In genomic region chr4:138884261-138884660, GRCm38 (mm10) we compare ENCODE assay signal across 8 mouse cellular contexts. TPM values are rescaled to one million over a fixed set of nuclear protein-coding genes. Genes with fewer than 3 reads are reported as not detected.
DNase-seq lines count a peak whose midpoint lies in the region; ATAC-seq and TF ChIP-seq lines count a peak whose summit lies in the region.

No protein-coding gene starts in this region.

- no peak overlapping the region for H3K4me2 ChIP-seq in hindbrain, embryonic 11.5 days (replicated peaks; ENCODE audit: low read depth, low read length)
- no peak overlapping the region for H3K4me2 ChIP-seq in hindbrain, embryonic 12.5 days (replicated peaks)
- H3K4me2 ChIP-seq in limb, embryonic 11.5 days (ENCODE audit: low read depth, severe bottlenecking) = no peak overlapping the region

- no peak overlapping the region for H3K4me3 ChIP-seq in hindbrain, embryonic 11.5 days (ENCODE audit: low read depth, low read length)
- H3K4me3 ChIP-seq in hindbrain, embryonic 12.5 days = no peak overlapping the region
- no peak overlapping the region for H3K4me3 ChIP-seq in limb, embryonic 11.5 days (ENCODE audit: low read depth, low read length)
- H3K4me3 ChIP-seq in testis, adult 2 months (ENCODE audit: control insufficient read depth, low read depth, low read length) = no peak overlapping the region

- TF ChIP-seq CTCF in testis, adult 2 months (IDR thresholded peaks at IDR 0.05; ENCODE audit: control insufficient read depth, insufficient read depth, insufficient replicate concordance, low read depth, low read length) = peak; percentile 83; the same call in 1 of the 2 replicates

- ATAC-seq in hindbrain, embryonic 11.5 days (ENCODE audit: low FRiP score) = no peak
- ATAC-seq in hindbrain, embryonic 12.5 days (ENCODE audit: low FRiP score) = no peak
- no peak for ATAC-seq in limb, embryonic 11.5 days (ENCODE audit: insufficient number of reproducible peaks, low FRiP score, low TSS enrichment, low read depth)

- H3K27me3 ChIP-seq in hindbrain, embryonic 11.5 days (ENCODE audit: control insufficient read depth, insufficient read depth, low read length) = no peaks in the 10 kb centered on the region
- H3K27me3 ChIP-seq in hindbrain, embryonic 12.5 days = peaks cover 11% of the 10 kb centered on the region; the same call in 1 of the 2 replicates
- no peaks in the 10 kb centered on the region for H3K27me3 ChIP-seq in limb, embryonic 11.5 days (ENCODE audit: control insufficient read depth, insufficient read depth, low read length)
- no peaks in the 10 kb centered on the region for H3K27me3 ChIP-seq in testis, adult 2 months (ENCODE audit: control insufficient read depth, insufficient read depth, low read length)

- H3K36me3 ChIP-seq in hindbrain, embryonic 11.5 days (ENCODE audit: control insufficient read depth, insufficient read depth, low read length) = no peaks in the 10 kb centered on the region
- no peaks in the 10 kb centered on the region for H3K36me3 ChIP-seq in hindbrain, embryonic 12.5 days
- no peaks in the 10 kb centered on the region for H3K36me3 ChIP-seq in limb, embryonic 11.5 days (ENCODE audit: control insufficient read depth, insufficient read depth, low read length)
- H3K36me3 ChIP-seq in testis, adult 2 months (ENCODE audit: control insufficient read depth, insufficient read depth, low read length) = no peaks in the 10 kb centered on the region

- TF ChIP-seq POLR2A in testis, adult 2 months (IDR thresholded peaks at IDR 0.05; ENCODE audit: control insufficient read depth, low read depth, low read length) = no peak

- peak; percentile 92 for DNase-seq in hindbrain, embryonic 11.5 days (ENCODE audit: low spot score)
- DNase-seq in cerebellum, adult 11-12 months = peak; percentile 53
- peak; percentile 85 to 92 for DNase-seq in frontal cortex, postnatal 36 days (ENCODE audit: low spot score in 2 of 2)
- peak; percentile 58 to 89 for DNase-seq in kidney, adult 8-10 months
- peak; percentile 91 for DNase-seq in limb, embryonic 11.5 days (ENCODE audit: low spot score)
- peak; percentile 70 for DNase-seq in naive thymus-derived CD4-positive, alpha-beta T cell, adult 2 months (ENCODE audit: low read depth)

- no peaks in the 10 kb centered on the region for H3K9me3 ChIP-seq in hindbrain, embryonic 11.5 days (ENCODE audit: control insufficient read depth, low read length)
- no peaks in the 10 kb centered on the region for H3K9me3 ChIP-seq in hindbrain, embryonic 12.5 days (replicated peaks)
- H3K9me3 ChIP-seq in limb, embryonic 11.5 days (ENCODE audit: control insufficient read depth, low read length) = no peaks in the 10 kb centered on the region

- H3K27ac ChIP-seq in hindbrain, embryonic 11.5 days (ENCODE audit: low read depth, low read length) = no peak overlapping the region
- H3K27ac ChIP-seq in hindbrain, embryonic 12.5 days = no peak overlapping the region
- no peak overlapping the region for H3K27ac ChIP-seq in limb, embryonic 11.5 days (replicated peaks; ENCODE audit: low read depth, low read length)
- H3K27ac ChIP-seq in testis, adult 2 months (ENCODE audit: control insufficient read depth, insufficient read depth, low read depth, low read length) = no peak overlapping the region

- 19% methylated on average over 6 of the region's 6 CpGs for WGBS in hindbrain, embryonic 11.5 days
- WGBS in hindbrain, embryonic 12.5 days = 17% methylated on average over 6 of the region's 6 CpGs
- 16% methylated on average over 6 of the region's 6 CpGs for WGBS in limb, embryonic 11.5 days

- H3K4me1 ChIP-seq in hindbrain, embryonic 11.5 days (replicated peaks; ENCODE audit: control insufficient read depth, insufficient read depth, low read length) = no peaks in the 10 kb centered on the region; the same call in 1 of the 2 replicates
- H3K4me1 ChIP-seq in hindbrain, embryonic 12.5 days = peaks cover 9% of the 10 kb centered on the region
- peaks cover 3% of the 10 kb centered on the region; the same call in 1 of the 2 replicates for H3K4me1 ChIP-seq in limb, embryonic 11.5 days (ENCODE audit: control insufficient read depth, insufficient read depth, low read length)
- H3K4me1 ChIP-seq in testis, adult 2 months (ENCODE audit: control insufficient read depth, insufficient read depth, low read length) = no peaks in the 10 kb centered on the region

- no peak overlapping the region for H3K9ac ChIP-seq in hindbrain, embryonic 11.5 days (ENCODE audit: low read depth, low read length)
- no peak overlapping the region for H3K9ac ChIP-seq in hindbrain, embryonic 12.5 days
- H3K9ac ChIP-seq in limb, embryonic 11.5 days (ENCODE audit: low read length) = no peak overlapping the region

RNA-seq across cellular contexts. Expression of gene Pla2g2e, which starts 6.5 kb away (rescaled TPM):
- not detected in 2 replicates for polyA plus RNA-seq in hindbrain, embryonic 11.5 days (2014; fragmentation: Nextera tagmentation; extraction: Ambion mirVana)
- polyA plus RNA-seq in hindbrain, embryonic 12.5 days (2016; fragmentation: Nextera tagmentation; extraction: Ambion mirVana) = not detected in 2 replicates
- not detected in 2 replicates for polyA plus RNA-seq in limb, embryonic 11.5 days (2014; fragmentation: Nextera tagmentation; extraction: Ambion mirVana)
- polyA plus RNA-seq in testis, adult 2 months (2012; rRNA removed) = 0.19 TPM in 1 of 2 replicates, not detected in the other

RNA-seq across cellular contexts. Expression of gene Gm13030, which starts 10.5 kb away (rescaled TPM):
- polyA plus RNA-seq in hindbrain, embryonic 11.5 days (2014; fragmentation: Nextera tagmentation; extraction: Ambion mirVana) = not detected in 2 replicates
- not detected in 2 replicates for polyA plus RNA-seq in hindbrain, embryonic 12.5 days (2016; fragmentation: Nextera tagmentation; extraction: Ambion mirVana)
- not detected in 2 replicates for polyA plus RNA-seq in limb, embryonic 11.5 days (2014; fragmentation: Nextera tagmentation; extraction: Ambion mirVana)
- polyA plus RNA-seq in testis, adult 2 months (2012; rRNA removed) = not detected in 2 replicates

RNA-seq across cellular contexts. Expression of gene Pla2g5, which starts 21.0 kb away (rescaled TPM):
- polyA plus RNA-seq in hindbrain, embryonic 11.5 days (2014; fragmentation: Nextera tagmentation; extraction: Ambion mirVana) = 0.39 TPM in 1 of 2 replicates, not detected in the other
- not detected in 2 replicates for polyA plus RNA-seq in hindbrain, embryonic 12.5 days (2016; fragmentation: Nextera tagmentation; extraction: Ambion mirVana)
- polyA plus RNA-seq in limb, embryonic 11.5 days (2014; fragmentation: Nextera tagmentation; extraction: Ambion mirVana) = 0.12 TPM in 1 of 2 replicates, not detected in the other
- polyA plus RNA-seq in testis, adult 2 months (2012; rRNA removed) = 10.3 and 14.3 TPM in 2 replicates

RNA-seq across cellular contexts. Expression of gene Otud3, which starts 29.5 kb away (rescaled TPM):
- polyA plus RNA-seq in hindbrain, embryonic 11.5 days (2014; fragmentation: Nextera tagmentation; extraction: Ambion mirVana) = 3.1 and 3.5 TPM in 2 replicates
- polyA plus RNA-seq in hindbrain, embryonic 12.5 days (2016; fragmentation: Nextera tagmentation; extraction: Ambion mirVana) = 3.3 and 4.0 TPM in 2 replicates
- polyA plus RNA-seq in limb, embryonic 11.5 days (2014; fragmentation: Nextera tagmentation; extraction: Ambion mirVana) = 3.6 and 3.7 TPM in 2 replicates
- polyA plus RNA-seq in testis, adult 2 months (2012; rRNA removed) = 74.6 and 80.0 TPM in 2 replicates
